Mouse (Mus musculus) G1E (cell line): ENCODE measurements at regions not wholly inside any gene's neighbourhood (a gene's known extent, or its start where the extent isn't known, plus 50 kb on each side); places are given as distances from the start of the nearest gene placed in this dataset.

Experiments
- ATAC-seq: 2 replicates; pipeline ENCODE4 v1.8.0; 2016; ENCODE audit warnings: mild to moderate bottlenecking; ENCODE audit not compliant: insufficient number of reproducible peaks, poor library complexity, low FRiP score, severe bottlenecking; ENCODE audit errors: extremely low read depth
- DNase-seq: peaks from one replicate; pipeline ENCODE4 v3.0.0; 2012; ENCODE audit warnings: low spot score
- H3K27me3 ChIP-seq: 2 replicates; pipeline ENCODE4 v1.6.1; 2012; ENCODE audit warnings: mild to moderate bottlenecking, low read length, inconsistent platforms; ENCODE audit not compliant: insufficient read depth
- H3K36me3 ChIP-seq: replicated peaks from 2 replicates; pipeline ENCODE3; 2012; ENCODE audit warnings: mild to moderate bottlenecking, inconsistent platforms
- H3K4me1 ChIP-seq: 2 replicates; pipeline ENCODE4 v1.6.1; 2012; ENCODE audit warnings: low read depth, low read length, inconsistent platforms, mixed read lengths; ENCODE audit not compliant: insufficient read depth
- H3K4me3 ChIP-seq: 2 replicates; pipeline ENCODE4 v1.5.1; 2012; ENCODE audit warnings: low read depth, mild to moderate bottlenecking, inconsistent platforms, low read length, moderate library complexity, mixed read lengths
- H3K9me3 ChIP-seq: replicated peaks from 2 replicates; pipeline ENCODE4 v1.6.1; 2012; ENCODE audit warnings: inconsistent platforms
- CTCF ChIP-seq: IDR thresholded peaks from 2 replicates; pipeline ENCODE4 v1.5.1; 2012; ENCODE audit warnings: low read depth, low read length, inconsistent platforms, mixed read lengths
- GATA1 ChIP-seq: IDR thresholded peaks from 2 replicates; pipeline ENCODE4 v1.6.1; 2012; ENCODE audit warnings: borderline replicate concordance, low read length, inconsistent platforms, mixed read lengths
- GATA2 ChIP-seq: IDR thresholded peaks from 2 replicates; pipeline ENCODE4 v1.6.1; 2012; ENCODE audit warnings: low read depth, low read length, inconsistent platforms, borderline replicate concordance
- POLR2AphosphoS5 ChIP-seq: IDR thresholded peaks from 2 replicates; pipeline ENCODE4 v1.6.1; 2012; ENCODE audit warnings: low read depth, low read length, inconsistent platforms; ENCODE audit not compliant: insufficient replicate concordance
- TAL1 ChIP-seq: conservative IDR thresholded peaks from 2 replicates; pipeline ENCODE4 v1.6.1; 2012; ENCODE audit warnings: low read depth, low read length, inconsistent platforms, mixed read lengths

- H3K36me3 ChIP-seq: no peaks in the 10 kb centered on the region
- 0 out of 2 replicates have a peak, but pooled peaks cover 3% of the 10 kb centered on the region for H3K27me3 ChIP-seq
- no peak overlapping the region for H3K4me3 ChIP-seq
- TF ChIP-seq GATA2: no peak
- no peak for TF ChIP-seq CTCF
- no peak for TF ChIP-seq GATA1
- no peak for TF ChIP-seq POLR2AphosphoS5
- TF ChIP-seq TAL1: no peak
- DNase-seq (no peak), ATAC-seq (no peak)
- no peaks in the 10 kb centered on the region for H3K9me3 ChIP-seq
- H3K4me1 ChIP-seq: no peaks in the 10 kb centered on the region
Measured at GRCm38 (mm10) chr1:23462411-23462810, 64.8 kb upstream of the Ogfrl1 start.

- no peak for TF ChIP-seq GATA1
- no peak for TF ChIP-seq CTCF
- no peak for TF ChIP-seq TAL1
- no peak for TF ChIP-seq POLR2AphosphoS5
- TF ChIP-seq GATA2: no peak
- no peaks in the 10 kb centered on the region for H3K9me3 ChIP-seq
- ATAC-seq (no peak), DNase-seq (no peak)
- no peaks in the 10 kb centered on the region for H3K36me3 ChIP-seq
- 0 out of 2 replicates have a peak, but pooled peaks cover 6% of the 10 kb centered on the region for H3K27me3 ChIP-seq
- no peak overlapping the region for H3K4me3 ChIP-seq
- H3K4me1 ChIP-seq: no peaks in the 10 kb centered on the region
Measured at GRCm38 (mm10) chr1:23464081-23464480, 66.5 kb upstream of the Ogfrl1 start.

GRCm38 (mm10) chr1:23466340-23466739, 68.8 kb upstream of the Ogfrl1 start:
- Histone ChIP-seq H3K9me3 (no peaks in the 10 kb centered on the region), H3K36me3 (no peaks in the 10 kb centered on the region), H3K4me1 (no peaks in the 10 kb centered on the region), H3K27me3 (0 out of 2 replicates have a peak, but pooled peaks cover 6% of the 10 kb centered on the region), H3K4me3 (no peak overlapping the region)
- ATAC-seq (no peak), DNase-seq (no peak)
- TF ChIP-seq GATA2: no peak

- Histone ChIP-seq H3K4me1 (no peaks in the 10 kb centered on the region), H3K9me3 (no peaks in the 10 kb centered on the region), H3K4me3 (no peak overlapping the region), H3K36me3 (no peaks in the 10 kb centered on the region), H3K27me3 (0 out of 2 replicates have a peak, but pooled peaks cover 6% of the 10 kb centered on the region)
- no peak for ATAC-seq
- DNase-seq: no peak
- TF ChIP-seq CTCF (no peak), GATA1 (no peak), GATA2 (no peak), POLR2AphosphoS5 (no peak), TAL1 (no peak)
Measured at GRCm38 (mm10) chr1:23467405-23467804, 69.8 kb upstream of the Ogfrl1 start.

- no peaks in the 10 kb centered on the region; the same call in 1 of the 2 replicates for H3K4me1 ChIP-seq
- no peak overlapping the region for H3K4me3 ChIP-seq
- H3K36me3 ChIP-seq: no peaks in the 10 kb centered on the region
- ATAC-seq (no peak), DNase-seq (no peak)
- no peaks in the 10 kb centered on the region for H3K27me3 ChIP-seq
- TF ChIP-seq GATA2 (no peak), GATA1 (no peak), TAL1 (no peak), CTCF (no peak), POLR2AphosphoS5 (no peak)
- H3K9me3 ChIP-seq: no peaks in the 10 kb centered on the region
Measured at GRCm38 (mm10) chr1:23480776-23481320, 83.3 kb upstream of the Ogfrl1 start.

- no peaks in the 10 kb centered on the region for H3K27me3 ChIP-seq
- no peak for ATAC-seq
- H3K4me3 ChIP-seq: no peak overlapping the region
- TF ChIP-seq POLR2AphosphoS5 (no peak), GATA2 (no peak), CTCF (no peak), GATA1 (no peak), TAL1 (no peak)
- no peaks in the 10 kb centered on the region for H3K36me3 ChIP-seq
- DNase-seq: no peak
- no peaks in the 10 kb centered on the region; the same call in 1 of the 2 replicates for H3K4me1 ChIP-seq
- H3K9me3 ChIP-seq: no peaks in the 10 kb centered on the region
Measured at GRCm38 (mm10) chr1:23484566-23484965, 87.0 kb upstream of the Ogfrl1 start.
